Mouse (Mus musculus) cerebellum, postnatal 4 days (tissue): ENCODE measurements at regions not wholly inside any gene's neighbourhood (a gene's known extent, or its start where the extent isn't known, plus 50 kb on each side); places are given as distances from the start of the nearest gene placed in this dataset.

ENCODE experiments used
- DNase-seq, 2 experiments: peaks; one replicate each; pipeline ENCODE4 v3.0.0; 2022; ENCODE audit warnings: low spot score in 2 of 2, mixed read lengths in 1 of 2

DNA sequence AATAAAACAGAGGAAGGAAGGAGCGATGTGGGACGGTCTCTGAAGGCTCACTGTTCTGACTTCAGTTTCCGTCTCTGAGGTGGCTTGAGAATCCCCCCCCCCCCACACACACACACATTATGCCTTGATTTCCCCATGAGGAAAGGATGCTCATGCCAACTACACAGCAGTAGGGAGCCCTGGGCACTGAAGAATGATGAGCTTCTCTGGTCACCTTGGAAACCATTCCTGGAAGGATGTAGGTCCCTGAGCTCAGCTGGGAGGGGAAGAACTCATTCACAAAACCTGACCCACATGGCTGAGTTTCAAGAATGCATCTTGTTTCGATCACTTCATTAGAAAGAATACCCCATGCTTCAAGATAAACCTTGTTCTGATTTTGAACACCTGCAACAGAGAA is 422.2 kb downstream of the Cmpk2 start:
- no peak for DNase-seq

DNA sequence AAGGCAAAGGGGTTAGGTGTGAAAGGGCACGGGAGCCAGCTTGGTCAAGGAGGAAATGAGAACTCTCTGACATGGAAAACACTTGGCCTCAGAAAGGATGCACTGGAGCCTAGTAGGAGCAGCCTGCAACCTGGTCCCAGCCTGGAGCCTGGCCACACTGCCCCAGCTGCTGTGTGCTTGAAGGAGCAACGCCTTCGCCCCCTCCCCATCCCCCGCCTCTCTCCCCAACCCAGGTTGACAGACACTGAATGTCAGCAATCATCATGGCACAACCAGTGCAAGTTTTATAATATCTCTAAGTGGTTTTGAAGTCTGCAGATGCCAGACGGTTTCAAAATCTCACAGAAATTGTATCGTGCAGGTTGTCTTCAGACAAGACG is 417.6 kb downstream of the Cmpk2 start:
- DNase-seq = peak in 1 of 2 experiments; percentile 48

DNA sequence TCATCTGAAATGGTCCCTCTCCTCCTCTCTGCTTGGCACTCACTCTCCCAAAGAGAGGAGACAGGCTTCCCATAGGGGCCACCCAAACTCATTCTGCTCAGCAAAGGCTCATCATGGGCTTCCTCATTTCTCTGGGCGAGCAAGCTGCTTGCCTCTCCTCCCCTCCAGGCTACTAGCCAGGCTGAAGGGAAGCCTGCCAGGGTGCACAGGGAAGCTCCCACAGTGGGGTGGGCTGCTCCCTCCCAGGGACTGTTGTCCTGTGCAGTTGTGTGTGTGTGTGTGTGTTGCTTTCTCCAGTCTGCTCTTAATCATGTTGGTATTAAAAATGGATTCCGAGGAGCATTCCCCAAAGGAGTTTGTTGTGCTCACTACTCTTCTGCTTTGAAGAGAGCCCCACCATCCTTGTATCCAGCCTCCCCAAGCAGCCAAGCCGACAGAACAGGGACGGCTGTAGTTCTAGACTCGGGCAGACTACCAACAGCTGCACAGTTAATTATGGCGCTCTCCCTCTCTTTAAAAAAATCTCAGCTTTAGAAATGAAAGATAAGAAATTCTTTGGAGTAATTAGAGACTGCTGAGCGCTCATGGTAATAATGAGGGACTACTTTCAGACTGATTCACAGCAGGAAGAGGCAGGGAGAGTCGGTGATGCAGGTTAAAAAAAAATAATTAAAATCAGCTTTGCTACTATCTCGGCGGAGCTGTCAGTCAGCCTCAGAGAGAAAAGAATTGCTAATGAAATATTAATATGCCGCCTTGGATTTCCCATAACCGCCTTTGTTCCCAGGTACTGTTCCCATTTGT is 417.0 kb downstream of the Cmpk2 start:
- DNase-seq = peak; percentile 37 to 73

DNA sequence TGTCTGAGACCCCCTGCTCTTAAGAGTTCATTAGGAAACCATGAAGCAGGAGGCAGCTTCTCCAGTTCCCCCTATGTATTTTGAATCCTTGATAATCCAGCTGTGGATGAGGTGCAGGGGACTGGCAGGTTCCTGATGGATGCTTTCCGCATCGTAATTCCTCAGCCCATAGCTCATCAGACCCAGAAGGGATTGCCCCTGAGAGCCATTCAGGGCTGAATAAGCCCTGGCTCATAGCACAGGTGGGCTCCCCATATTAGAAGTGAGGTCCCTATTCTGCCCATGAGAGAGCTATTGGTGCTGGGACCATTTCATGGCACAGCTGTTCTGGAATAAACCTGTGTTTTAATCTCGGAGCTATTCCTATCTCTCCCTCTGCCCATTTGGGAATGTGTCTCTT is 416.1 kb downstream of the Cmpk2 start:
- DNase-seq = no peak

DNA sequence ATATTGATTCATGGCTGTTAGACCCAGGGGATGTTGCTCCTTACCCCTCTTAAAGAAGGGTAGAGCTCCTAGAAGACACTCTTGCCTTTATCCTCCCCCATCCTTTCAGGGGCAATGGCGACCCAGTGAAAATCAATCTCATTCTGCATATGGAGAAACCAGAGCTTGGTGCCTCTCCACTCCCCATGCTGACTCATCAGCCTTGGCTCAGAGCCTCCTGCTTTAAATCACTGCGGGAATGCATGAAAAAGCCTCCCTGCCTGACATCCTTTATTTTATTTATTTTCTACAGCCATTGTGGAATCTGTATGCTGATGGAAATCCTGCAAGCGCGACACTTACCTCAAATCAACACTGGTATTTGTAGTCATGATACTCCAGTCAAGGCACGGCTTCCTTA is 415.2 kb downstream of the Cmpk2 start:
- DNase-seq = no peak

DNA sequence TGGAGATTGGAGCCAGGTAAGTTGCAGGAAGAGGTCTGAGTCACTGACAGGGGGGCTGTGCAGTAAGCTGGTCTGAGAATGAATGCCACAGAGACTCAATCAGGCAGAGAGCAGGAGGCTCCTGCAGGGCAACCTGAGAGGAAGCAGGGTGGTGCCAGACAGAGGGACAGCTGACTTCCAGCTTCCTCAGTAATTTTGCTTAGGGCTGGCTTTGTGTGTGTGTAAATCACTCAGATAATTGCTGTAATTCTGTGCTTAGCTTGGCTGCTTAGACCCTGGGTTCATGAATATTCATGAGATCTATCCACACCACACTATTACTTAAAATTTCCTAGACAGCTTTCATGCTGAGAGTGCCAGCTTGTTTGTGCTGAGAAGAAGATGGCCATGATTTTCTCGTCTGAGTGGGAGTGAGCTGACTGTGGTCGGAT is 408.7 kb downstream of the Cmpk2 start:
- DNase-seq = no peak

DNA sequence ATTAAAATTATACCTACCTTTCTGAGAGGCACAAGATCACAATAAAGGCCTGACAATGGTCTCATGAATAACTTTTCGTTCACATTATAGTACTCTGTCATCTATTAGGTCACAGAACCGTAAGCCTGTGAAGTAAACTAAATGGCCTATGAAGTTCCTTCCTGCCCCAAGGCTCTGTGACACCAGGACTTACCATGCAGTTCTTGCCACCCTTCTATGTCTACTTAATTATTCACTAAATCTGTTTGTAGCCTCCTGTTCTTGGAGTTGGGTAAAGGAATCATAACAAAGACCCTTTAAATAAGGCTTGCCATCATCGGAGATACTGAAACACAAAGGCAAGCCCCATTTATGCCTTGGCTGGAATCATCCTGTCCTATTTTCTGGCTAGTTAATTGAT is 408.3 kb downstream of the Cmpk2 start:
- no peak for DNase-seq

DNA sequence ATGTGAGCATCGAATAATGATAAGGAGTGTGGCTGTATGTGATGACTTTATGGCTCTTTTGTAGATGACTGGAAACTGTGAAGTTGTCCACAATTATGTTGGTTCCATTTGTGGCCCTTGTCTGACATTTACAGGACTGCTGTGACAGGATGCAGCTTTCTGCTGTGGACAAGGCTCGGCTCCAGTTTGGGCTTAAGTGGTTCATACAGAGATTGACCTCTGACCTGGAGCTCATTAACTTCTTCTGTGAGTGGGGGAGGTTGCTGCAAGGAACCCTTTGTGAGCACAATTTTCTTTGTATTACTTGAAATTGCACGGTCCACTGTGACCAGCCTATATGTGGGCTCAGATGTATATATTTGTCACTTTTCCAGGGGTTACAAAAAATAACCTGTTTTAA is 403.5 kb downstream of the Cmpk2 start:
- no peak for DNase-seq

DNA sequence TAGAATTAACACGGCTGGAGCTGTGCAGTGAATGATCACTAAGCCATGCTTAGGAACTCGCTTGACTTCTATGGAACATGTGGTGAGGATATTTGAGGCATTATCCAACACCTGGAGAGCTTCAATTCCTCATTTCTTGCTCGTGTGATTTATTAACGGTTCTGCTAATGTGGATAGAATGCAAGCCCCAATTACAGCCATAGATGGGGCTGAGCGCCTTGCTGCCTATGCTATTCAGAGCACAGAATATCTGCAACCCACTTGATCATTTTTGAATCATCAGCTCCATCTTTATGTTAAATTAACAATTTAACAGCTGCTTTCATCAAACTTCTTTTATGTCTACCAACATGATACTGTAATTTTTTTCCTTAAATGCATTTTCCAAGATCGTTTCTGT is 398.7 kb downstream of the Cmpk2 start:
- DNase-seq = no peak

DNA sequence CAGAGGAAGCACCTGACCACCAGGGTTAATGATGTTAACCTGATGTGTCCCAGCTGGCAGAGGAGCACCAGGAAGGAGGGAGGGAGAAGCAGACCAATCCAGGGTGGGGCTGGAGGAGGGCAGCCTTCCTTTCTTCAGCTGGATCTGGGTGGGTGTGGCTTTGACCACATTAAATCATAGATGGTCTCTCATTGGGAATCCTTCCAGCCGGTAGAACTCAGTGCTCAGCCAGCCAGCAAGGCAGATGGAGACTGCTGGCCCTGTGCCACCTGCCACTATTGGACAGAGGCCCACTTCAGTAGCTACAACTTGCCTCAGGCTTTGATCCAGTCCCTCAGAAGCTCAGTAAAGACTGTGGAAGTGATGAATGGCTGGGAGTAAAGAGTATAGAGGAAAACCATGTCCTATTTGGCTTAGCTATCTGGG is 386.1 kb downstream of the Cmpk2 start:
- DNase-seq = peak; percentile 77 to 96

DNA sequence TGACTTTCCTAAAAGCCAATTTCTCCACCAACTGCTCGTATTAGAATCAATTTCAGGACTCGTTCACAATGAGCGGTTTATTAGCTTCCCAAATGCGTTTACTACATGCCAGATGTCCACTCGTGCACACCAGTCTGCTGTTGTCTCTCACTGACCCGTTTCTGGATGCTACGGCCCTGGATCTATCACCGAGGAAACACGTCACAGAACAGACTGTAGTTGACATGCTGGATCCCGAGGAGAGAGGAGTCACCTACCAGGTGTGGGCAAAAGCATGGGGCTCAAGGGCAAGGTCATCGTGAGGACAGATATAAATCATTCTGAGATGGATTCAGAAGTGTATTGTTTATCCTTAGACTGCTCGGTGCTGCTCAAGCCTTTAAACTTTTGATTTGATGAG is 375.9 kb downstream of the Cmpk2 start:
- DNase-seq = no peak

DNA sequence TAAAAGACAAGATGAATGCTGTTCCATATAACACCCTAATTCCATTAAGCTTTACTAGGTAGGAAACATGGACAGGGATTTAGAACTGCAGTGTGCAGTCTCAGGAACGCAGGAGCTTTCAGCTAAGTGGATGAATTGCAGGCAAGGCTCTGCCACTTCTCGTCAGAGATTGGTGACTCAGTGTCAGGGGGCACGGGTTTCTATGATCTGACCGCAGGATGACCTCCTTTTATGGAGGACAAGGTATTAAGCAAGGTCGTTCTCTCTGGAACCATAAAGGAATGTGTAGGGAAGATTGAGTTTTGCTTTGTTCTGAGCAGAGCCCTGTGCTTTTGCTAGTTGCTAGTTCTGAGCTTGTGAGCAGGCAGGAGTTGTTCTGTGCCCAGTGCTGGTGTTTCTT is 373.7 kb downstream of the Cmpk2 start:
- no peak for DNase-seq

DNA sequence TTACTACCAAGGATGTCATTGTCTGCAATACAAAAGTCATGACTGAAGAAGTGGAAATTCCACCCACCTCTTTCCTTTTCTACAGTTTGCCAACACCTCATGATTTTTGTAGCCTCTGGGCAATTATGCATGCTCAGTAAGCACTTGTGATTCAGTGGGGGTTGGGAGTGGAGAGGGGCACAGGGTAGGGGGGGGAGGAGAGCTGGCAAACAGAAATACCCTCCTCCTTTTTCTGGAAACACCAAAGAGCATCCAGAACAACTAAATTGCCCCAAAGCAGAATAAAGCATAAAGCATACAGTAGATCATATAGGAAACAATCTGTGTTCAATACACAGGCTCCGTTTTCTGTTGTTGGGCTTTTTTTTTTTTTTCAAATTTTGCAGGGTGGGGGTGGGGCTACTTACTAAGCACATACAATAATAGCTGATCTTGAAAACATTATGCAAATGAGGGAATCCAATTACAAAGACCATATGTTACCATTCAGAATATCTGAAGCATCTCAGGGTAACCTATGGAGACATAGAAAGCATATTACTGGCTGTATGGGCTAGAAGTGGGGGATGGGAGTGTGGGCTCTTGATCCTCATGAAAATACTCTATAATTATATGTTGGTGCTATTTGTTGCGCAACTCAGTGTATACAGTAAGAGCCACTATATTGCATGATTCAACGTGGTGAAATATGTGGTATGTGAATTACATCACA is 352.4 kb downstream of the Cmpk2 start:
- no peak for DNase-seq

DNA sequence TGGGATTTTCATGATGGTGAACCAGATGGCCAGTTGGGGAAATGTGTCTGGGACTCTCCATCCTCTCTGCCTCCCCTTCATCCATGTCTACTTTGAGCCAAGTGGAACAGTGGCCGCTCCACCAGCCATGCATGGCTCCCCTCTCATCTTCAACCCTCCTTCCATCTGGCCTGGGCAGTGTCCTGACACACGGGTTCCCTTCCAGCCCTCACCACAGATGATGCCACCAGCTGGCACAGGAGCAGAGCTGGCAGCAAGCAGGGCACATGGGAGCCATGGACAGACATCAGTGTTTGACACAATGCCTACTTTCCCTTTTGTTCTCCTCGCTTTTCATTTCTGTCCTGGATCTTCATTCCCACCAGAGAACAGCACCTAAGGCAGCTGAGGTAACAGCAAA is 348.9 kb downstream of the Cmpk2 start:
- DNase-seq = peak in 1 of 2 experiments; percentile 53

DNA sequence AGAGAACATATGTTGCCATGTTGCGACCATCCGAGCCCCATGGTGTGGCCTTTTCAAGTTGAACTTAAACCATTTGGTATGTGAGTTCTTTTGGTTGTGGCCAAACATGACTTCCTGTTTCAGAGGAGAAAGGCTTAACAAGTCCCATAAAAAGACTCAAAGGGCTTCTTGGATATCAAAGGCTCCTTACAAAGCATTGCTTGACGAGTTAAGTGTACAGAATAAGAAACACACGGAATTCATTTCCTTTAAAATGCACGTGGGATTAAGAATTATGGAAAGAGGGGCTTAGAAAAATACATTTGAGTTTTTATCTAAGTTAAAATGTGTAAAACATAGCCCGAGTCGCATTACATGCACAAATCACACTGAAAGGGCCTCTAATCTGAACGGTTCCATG is 346.8 kb downstream of the Cmpk2 start:
- no peak for DNase-seq

DNA sequence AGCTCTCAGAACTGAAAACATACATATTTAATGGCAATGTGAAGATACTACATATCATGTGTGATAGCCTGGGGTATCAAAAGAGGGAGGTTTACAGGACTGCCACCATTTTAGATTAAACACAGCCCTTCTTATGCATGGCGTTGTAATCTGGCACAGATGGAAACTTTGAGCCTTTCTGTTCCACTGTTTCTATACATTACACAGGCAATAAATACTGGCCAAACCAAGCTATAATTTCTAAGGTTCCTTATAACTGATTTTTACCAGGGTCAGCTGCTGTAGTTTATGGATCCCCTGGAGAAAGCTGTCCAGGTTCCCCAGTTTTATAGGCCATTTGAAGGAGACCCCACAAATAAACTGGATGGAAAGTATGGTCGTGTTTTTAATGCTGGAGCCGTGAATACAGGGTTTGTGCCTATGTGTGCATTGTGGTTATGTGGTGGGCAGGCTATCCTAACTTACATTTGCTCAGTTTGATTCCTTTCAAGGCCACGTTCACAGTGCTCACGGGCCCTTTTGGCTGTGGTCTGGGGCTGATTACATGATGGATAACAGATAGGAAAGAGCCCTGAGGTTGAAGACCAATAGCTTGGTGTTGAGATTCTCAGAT is 341.7 kb downstream of the Cmpk2 start:
- DNase-seq = no peak

DNA sequence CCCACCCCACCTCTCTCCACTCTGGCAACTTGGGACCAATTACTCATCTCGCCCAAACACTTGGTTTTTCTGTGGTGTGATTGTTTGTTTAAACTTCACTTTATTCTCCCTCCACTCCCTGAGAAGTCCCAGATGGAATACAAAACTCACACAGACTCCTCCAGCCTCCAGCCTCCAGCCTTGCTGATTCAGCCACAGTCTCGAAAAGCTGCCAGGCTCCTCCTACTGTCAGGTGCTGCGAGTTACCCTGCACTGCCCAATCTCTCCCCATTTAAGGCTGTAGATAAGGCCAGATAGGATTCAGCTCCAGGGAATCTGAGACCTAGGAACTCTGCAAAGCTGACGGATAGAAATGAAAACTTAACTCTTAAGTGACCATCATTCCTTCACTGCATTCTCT is 340.7 kb downstream of the Cmpk2 start:
- no peak for DNase-seq

DNA sequence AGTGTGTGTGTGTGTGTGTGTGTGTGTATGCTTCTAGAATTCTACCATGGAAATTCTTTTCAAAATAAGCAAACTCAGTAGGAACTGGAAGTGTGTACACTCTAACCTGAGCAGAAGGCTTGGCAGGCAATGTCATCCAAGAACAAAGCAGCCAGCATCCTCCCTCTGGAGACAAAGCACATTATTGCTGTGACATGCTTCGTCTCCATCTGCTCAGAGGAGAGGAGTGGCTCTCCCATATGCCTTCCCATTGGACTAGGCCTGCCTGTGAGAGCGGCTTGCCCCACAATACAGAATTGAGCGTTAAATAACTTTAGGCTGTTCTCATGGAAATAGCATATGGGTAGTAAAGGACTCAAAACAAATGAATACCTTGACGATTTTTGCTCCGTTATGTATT is 333.5 kb downstream of the Cmpk2 start:
- DNase-seq = peak in 1 of 2 experiments; percentile 41

DNA sequence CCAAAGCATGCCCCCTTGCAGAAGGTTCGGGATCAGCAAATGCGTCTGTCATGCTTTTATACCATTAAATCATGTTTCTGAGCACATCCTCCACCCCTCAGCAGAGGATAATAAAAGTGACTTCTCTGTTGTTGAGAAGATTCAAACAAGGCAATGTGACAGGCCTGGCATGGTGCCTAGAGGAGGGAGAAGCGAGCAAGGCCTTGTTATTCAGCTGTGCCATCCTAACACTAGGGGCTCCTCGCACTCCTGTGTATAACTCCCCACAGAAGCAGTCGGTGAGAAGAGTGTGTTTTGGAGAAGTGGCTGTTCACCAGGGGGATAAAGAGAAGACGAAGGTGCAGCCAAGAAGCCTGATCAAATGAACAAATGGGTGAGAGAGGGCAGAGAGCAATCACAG is 330.3 kb downstream of the Cmpk2 start:
- DNase-seq = peak in 1 of 2 experiments; percentile 59

DNA sequence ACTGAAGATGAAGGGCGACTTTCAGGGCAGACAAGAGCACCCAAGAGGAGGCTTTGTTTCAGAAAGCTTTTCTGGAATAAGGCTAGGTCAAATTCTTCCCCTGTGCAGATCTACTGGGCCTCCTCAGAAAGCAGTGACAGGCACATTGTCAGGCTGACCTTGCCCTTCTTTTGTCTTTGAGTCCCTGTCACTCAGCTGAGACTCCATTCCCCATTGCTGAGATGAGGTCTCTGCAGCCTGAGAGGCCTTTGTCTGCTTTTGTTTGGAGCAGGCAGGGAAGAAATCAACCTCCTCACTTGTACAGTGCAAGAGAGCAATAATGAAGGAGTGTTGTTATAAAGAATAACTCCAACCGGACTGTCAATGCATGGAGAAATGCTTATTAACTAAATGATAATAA is 327.4 kb downstream of the Cmpk2 start:
- no peak for DNase-seq

DNA sequence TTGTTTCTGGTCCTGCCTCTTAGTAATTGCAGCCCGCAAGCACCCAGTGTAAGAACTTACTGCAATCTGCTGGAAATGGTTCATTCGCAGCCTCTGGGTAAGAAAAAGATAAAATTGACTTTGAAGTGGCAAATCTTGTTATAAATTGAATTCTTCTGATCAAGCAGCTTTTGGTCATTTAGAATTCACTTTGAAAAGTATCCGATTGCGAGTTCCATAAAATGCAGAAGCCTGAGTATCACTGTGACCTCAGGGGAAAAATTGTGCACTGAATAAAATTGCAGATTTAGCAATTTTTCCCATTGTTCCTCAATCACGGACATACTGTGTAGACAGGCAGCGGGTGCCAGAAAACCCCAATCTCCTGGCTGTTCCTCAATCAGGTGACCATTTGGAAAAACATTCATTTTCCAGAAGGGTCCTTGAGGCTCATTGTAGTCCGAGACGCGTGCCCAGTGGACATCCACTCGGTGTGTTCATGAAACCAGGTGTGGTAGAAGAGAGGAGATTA is 320.4 kb downstream of the Cmpk2 start:
- DNase-seq = no peak

DNA sequence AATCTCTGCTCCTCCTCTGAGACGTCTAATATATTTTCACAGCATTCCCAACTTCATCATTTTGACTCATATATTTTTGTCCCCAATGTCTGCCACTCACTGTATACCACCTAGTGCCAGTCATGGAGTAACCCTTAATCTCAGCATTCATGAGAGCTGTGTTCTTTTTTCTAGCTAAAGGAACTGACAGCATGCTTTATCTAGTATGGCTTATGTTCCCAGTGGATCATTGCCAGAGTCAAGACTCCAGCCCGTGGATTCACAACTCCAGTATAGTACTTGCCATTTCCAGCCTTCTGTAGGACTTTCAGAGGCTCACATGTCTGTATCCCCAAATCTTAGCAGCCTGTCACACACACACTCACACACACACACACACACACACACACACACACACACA is 316.5 kb downstream of the Cmpk2 start:
- no peak for DNase-seq

DNA sequence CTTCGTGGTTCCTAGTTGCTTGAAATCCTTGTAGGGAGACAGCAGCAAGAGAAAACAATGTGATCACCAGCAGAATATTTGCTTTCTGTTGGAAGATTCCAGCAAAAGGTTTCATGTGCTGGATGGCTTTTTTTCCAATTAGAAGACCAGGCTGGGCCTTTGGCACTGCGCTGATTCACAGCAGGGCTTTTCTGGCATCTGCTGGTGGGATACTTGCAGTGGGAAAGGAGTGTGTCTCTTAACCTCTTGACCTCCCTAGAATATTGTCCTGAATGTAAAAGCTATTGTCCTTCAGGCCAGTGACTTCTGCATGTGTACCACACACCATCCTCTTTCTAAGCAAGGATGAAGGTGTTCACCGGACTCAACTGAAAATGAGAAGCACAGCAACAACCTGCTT is 315.4 kb downstream of the Cmpk2 start:
- DNase-seq = peak in 1 of 2 experiments; percentile 25
